Mouse (Mus musculus) CH12.LX (cell line): ENCODE data around the gene P2rx4. TPM values are rescaled to one million over a fixed set of nuclear protein-coding genes. Genes with fewer than 3 reads are reported as not detected.

Experiments
- DNase-seq: peaks from one replicate; pipeline ENCODE4 v3.0.0-alpha.2; 2013; ENCODE audit errors: extremely low read depth
- H3K27ac ChIP-seq: 2 replicates; pipeline ENCODE4 v1.5.1; 2012; ENCODE audit warnings: low read depth, mild to moderate bottlenecking, control low read depth, moderate library complexity; ENCODE audit not compliant: insufficient read depth
- H3K27me3 ChIP-seq: replicated peaks from 2 replicates; pipeline ENCODE3; 2012; ENCODE audit warnings: inconsistent platforms
- H3K36me3 ChIP-seq, 2 experiments: replicated peaks in 1 of 2; 2 replicates each; pipeline versions ENCODE3 to v1.6.1; 2012; ENCODE audit warnings: inconsistent platforms in 1 of 2, low read length in 1 of 2, mild to moderate bottlenecking in 1 of 2, mixed read lengths in 1 of 2, moderate library complexity in 1 of 2; ENCODE audit not compliant: control insufficient read depth in 1 of 2, insufficient read depth in 1 of 2
- H3K4me1 ChIP-seq, 2 experiments: 2 replicates each; pipeline ENCODE4 v1.6.1; 2012; ENCODE audit warnings: inconsistent platforms in 1 of 2, moderate library complexity in 1 of 2; ENCODE audit not compliant: insufficient read depth in 2 of 2, control insufficient read depth in 1 of 2
- H3K4me2 ChIP-seq: 2 replicates; pipeline ENCODE4 v1.6.1; 2012; ENCODE audit warnings: low read depth, mild to moderate bottlenecking, control low read depth; ENCODE audit not compliant: poor library complexity, insufficient read depth, severe bottlenecking
- H3K4me3 ChIP-seq, 3 experiments: fragments of 150-350 bp in 1 of 3; sonication (generic) in 1 of 3; replicated peaks in 1 of 3; 2 replicates each; pipeline versions ENCODE3 to v1.5.1; 2011 to 2012; ENCODE audit warnings: low read depth in 2 of 3, low read length in 2 of 3, mild to moderate bottlenecking in 2 of 3, moderate library complexity in 2 of 3, control low read depth in 1 of 3, improper control_type of control experiment in 1 of 3, inconsistent platforms in 1 of 3, mixed read lengths in 1 of 3; ENCODE audit not compliant: poor library complexity in 1 of 3
- H3K79me2 ChIP-seq: replicated peaks from 2 replicates; pipeline ENCODE4 v1.6.1; 2012; ENCODE audit warnings: mild to moderate bottlenecking, moderate library complexity; ENCODE audit not compliant: control insufficient read depth, poor library complexity, insufficient read depth, severe bottlenecking; ENCODE audit errors: extremely low read depth
- H3K9ac ChIP-seq: 2 replicates; pipeline ENCODE4 v1.6.1; 2012; ENCODE audit warnings: low read depth, mild to moderate bottlenecking, control low read depth, moderate library complexity; ENCODE audit not compliant: insufficient read depth
- H3K9me3 ChIP-seq: replicated peaks from 2 replicates; pipeline ENCODE3; 2012; ENCODE audit warnings: low read length, inconsistent platforms, mixed read lengths
- BHLHE40 ChIP-seq: IDR thresholded peaks from 2 replicates; pipeline ENCODE4 v1.6.1; 2011; ENCODE audit warnings: mild to moderate bottlenecking, low read depth, low read length, improper control_type of control experiment
- CTCF ChIP-seq, 2 experiments: IDR thresholded peaks in 1 of 2; conservative IDR thresholded peaks in 1 of 2; 2 replicates each; pipeline ENCODE4 v1.5.1; 2011 to 2012; ENCODE audit warnings: low read depth in 2 of 2, low read length in 2 of 2, improper control_type of control experiment in 1 of 2, inconsistent platforms in 1 of 2, mild to moderate bottlenecking in 1 of 2, moderate library complexity in 1 of 2
- E2F4 ChIP-seq: IDR thresholded peaks from 2 replicates; pipeline ENCODE4 v1.6.1; 2011; ENCODE audit warnings: low read depth, low read length, improper control_type of control experiment; ENCODE audit not compliant: insufficient replicate concordance
- ETS1 ChIP-seq: conservative IDR thresholded peaks from 2 replicates; pipeline ENCODE4 v1.6.1; 2012; ENCODE audit warnings: low read depth, mild to moderate bottlenecking, inconsistent platforms, low read length, improper control_type of control experiment, moderate library complexity
- GABPA ChIP-seq: IDR thresholded peaks from 2 replicates; pipeline ENCODE4 v1.6.1; 2012; ENCODE audit warnings: low read depth, low read length, improper control_type of control experiment, inconsistent platforms; ENCODE audit not compliant: insufficient replicate concordance
- HCFC1 ChIP-seq: IDR thresholded peaks from 2 replicates; pipeline ENCODE4 v1.6.1; 2012; ENCODE audit warnings: low read depth, mild to moderate bottlenecking, inconsistent platforms, low read length, improper control_type of control experiment
- MAFK ChIP-seq: IDR thresholded peaks from 2 replicates; pipeline ENCODE4 v1.6.1; 2011; ENCODE audit warnings: low read length, improper control_type of control experiment; ENCODE audit not compliant: insufficient replicate concordance
- MAX ChIP-seq: IDR thresholded peaks from 2 replicates; pipeline ENCODE4 v1.6.1; 2011; ENCODE audit warnings: low read length, improper control_type of control experiment
- MAZ ChIP-seq: IDR thresholded peaks from 2 replicates; pipeline ENCODE4 v1.6.1; 2012; ENCODE audit warnings: low read depth, mild to moderate bottlenecking, inconsistent platforms, low read length, improper control_type of control experiment, moderate library complexity
- MEF2A ChIP-seq: IDR thresholded peaks from 2 replicates; pipeline ENCODE4 v1.6.1; 2014; ENCODE audit warnings: low read depth, mild to moderate bottlenecking, inconsistent platforms, low read length, improper control_type of control experiment, borderline replicate concordance
- MXI1 ChIP-seq: IDR thresholded peaks from 2 replicates; pipeline ENCODE4 v1.6.1; 2011; ENCODE audit warnings: mild to moderate bottlenecking, low read depth, low read length, improper control_type of control experiment
- PAX5 ChIP-seq: IDR thresholded peaks from 2 replicates; pipeline ENCODE4 v1.6.1; 2012; ENCODE audit warnings: low read length, inconsistent platforms, mixed read lengths
- RCOR1 ChIP-seq: conservative IDR thresholded peaks from 2 replicates; pipeline ENCODE4 v1.6.1; 2012; ENCODE audit warnings: low read depth, mild to moderate bottlenecking, inconsistent platforms, low read length, improper control_type of control experiment
- SMC3 ChIP-seq: IDR thresholded peaks from 2 replicates; pipeline ENCODE4 v1.6.1; 2011; ENCODE audit warnings: low read depth, low read length, improper control_type of control experiment
- TBP ChIP-seq: conservative IDR thresholded peaks from 2 replicates; pipeline ENCODE4 v1.6.1; 2011; ENCODE audit warnings: low read depth, low read length, improper control_type of control experiment
- USF2 ChIP-seq: conservative IDR thresholded peaks from 2 replicates; pipeline ENCODE4 v1.6.1; 2011; ENCODE audit warnings: low read depth, low read length, improper control_type of control experiment
- ZC3H11A ChIP-seq: IDR thresholded peaks from 2 replicates; pipeline ENCODE4 v1.6.1; 2012; ENCODE audit warnings: low read depth, mild to moderate bottlenecking, inconsistent platforms, low read length, improper control_type of control experiment
- ZNF384 ChIP-seq: IDR thresholded peaks from 2 replicates; pipeline ENCODE4 v1.6.1; 2012; ENCODE audit warnings: low read depth, low read length, improper control_type of control experiment, inconsistent platforms
- dilution Hi-C: fragments of 300-500 bp; cut with MboI; formaldehyde crosslinking; loops from 2 replicates; pipeline ENCODE4 v1.14.3; 2020; ENCODE audit warnings: low sequenced_read_pairs; ENCODE audit not compliant: extremely low pct_unique_long_range_greater_than_20kb, extremely low pct_ligation_motif_present
- in situ Hi-C: fragments of 300-500 bp; cut with MboI; formaldehyde crosslinking; loops from 3 replicates; pipeline ENCODE4 v1.14.3; 2019; ENCODE audit warnings: low sequenced_read_pairs, low pct_ligation_motif_present, low pct_unique_long_range_greater_than_20kb, mixed read lengths
- polyA plus RNA-seq: library from polyadenylated mRNA; unstranded; fragments of >175 nt; gene quantifications from 2 replicates; pipeline ENCODE4 v1.2.1, GENCODE M21; 2012; ENCODE audit warnings: low read depth; ENCODE audit not compliant: insufficient read length
- total RNA-seq, 2 experiments: library from RNA; depleted of rRNA; stranded (reverse); fragments of 300-350 nt in 1 of 2; fragments of >200 nt in 1 of 2; gene quantifications; 2 replicates each; pipeline ENCODE4 v1.2.3; 2012 to 2014

P2rx4 gene
- total and polyA plus RNA-seq, 3 experiments, result 9.1 to 16.7 (median 11.0) TPM

DNA sequence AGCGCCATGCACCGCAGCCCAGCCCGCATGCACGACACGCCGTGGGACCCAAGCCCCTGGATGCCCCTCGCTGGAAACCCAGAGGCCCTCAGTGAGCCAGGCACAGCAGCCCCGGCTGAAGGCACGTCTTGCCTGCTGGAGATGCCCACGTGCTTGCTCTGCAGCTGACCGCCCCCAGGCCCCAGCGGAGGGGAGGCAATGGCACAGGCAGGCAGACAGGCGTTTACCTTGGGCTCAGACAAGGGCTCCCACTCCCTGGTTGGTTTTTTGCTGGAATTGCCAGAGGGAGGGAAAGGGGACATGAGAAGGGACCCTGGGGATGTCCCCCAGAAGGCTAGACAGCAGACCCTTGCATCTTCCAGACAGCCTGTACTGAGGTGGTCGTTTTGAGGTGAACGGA is 29.4 kb downstream of the P2rx4 start:
- Histone ChIP-seq H3K27ac (no peak overlapping the region), H3K4me3 (no peak overlapping the region), H3K4me2 (no peak overlapping the region), H3K9ac (no peak overlapping the region), H3K36me3 (peaks cover 6 to 61% of the 10 kb centered on the region in 2 experiments), H3K27me3 (no peaks in the 10 kb centered on the region), H3K4me1 (peaks cover 6 to 24% of the 10 kb centered on the region in 2 experiments; a peak in 3 of 4 replicates), H3K9me3 (no peaks in the 10 kb centered on the region), H3K79me2 (no peaks in the 10 kb centered on the region)
- dilution Hi-C loops, result no loop called here
- no peak for DNase-seq
- TF ChIP-seq ZC3H11A, result no peak
- TF ChIP-seq MXI1, result no peak
- no peak for TF ChIP-seq MAX
- TF ChIP-seq USF2, result no peak
- no peak for TF ChIP-seq RCOR1
- TF ChIP-seq MAFK, result no peak
- no peak for TF ChIP-seq MAZ
- no peak for TF ChIP-seq HCFC1
- no peak for TF ChIP-seq PAX5
- TF ChIP-seq GABPA, result no peak
- TF ChIP-seq SMC3, result no peak
- TF ChIP-seq CTCF (conservative IDR thresholded peaks at IDR 0.05 in 1 of 2, IDR thresholded peaks at IDR 0.05 in 1 of 2; ENCODE audit: low read depth in 2 of 2, low read length in 2 of 2), result no peak
- TF ChIP-seq ZNF384, result no peak
- TF ChIP-seq MEF2A, result no peak
- no peak for TF ChIP-seq ETS1
- TF ChIP-seq E2F4, result no peak
- TF ChIP-seq TBP, result no peak
- in situ Hi-C loops, result no loop called here

DNA sequence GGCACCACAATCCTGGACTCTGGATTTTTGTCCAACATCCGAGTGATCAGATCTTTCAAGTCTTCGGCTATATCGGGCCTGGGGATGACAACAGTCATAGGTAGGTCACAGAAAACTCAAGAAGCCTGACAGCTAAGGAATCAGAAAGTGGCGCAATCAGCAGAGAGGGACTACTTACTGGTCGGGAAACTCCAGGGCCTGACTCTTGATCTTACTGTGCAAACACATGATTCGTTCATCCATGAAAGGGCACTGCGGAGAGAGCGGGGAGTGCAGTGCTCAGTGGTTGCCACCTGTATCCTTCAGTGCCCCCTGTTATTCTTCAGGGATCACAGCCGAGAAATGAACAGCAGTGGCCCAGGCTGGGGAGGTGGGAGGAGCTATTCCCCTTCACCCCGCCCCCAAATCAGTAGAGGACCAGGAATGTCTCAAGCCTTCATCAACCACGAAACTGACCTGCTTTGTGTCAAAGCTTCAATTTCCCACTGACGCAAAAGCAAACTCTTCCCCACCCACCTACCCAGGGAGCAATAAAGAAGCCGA is 36.6 kb downstream of the P2rx4 start:
- Histone ChIP-seq H3K36me3 (peaks cover 23 to 82% of the 10 kb centered on the region in 2 experiments), H3K27me3 (no peaks in the 10 kb centered on the region), H3K27ac (no peak overlapping the region), H3K4me1 (peaks cover 2 to 9% of the 10 kb centered on the region in 2 experiments; a peak in 1 of 4 replicates), H3K9ac (no peak overlapping the region), H3K79me2 (no peaks in the 10 kb centered on the region), H3K9me3 (no peaks in the 10 kb centered on the region), H3K4me2 (no peak overlapping the region), H3K4me3 (no peak overlapping the region)
- in situ Hi-C loops (no loop called here), dilution Hi-C loops (no loop called here)
- no peak for DNase-seq
- TF ChIP-seq BHLHE40, result 0 out of 2 replicates have a peak, but pooled peaks have one; percentile 5
- TF ChIP-seq MXI1, result no peak
